Mouse (Mus musculus): ENCODE measurements at regions not wholly inside any gene's neighbourhood (a gene's known extent, or its start where the extent isn't known, plus 50 kb on each side); places are given as distances from the start of the nearest gene placed in this dataset.

DNA sequence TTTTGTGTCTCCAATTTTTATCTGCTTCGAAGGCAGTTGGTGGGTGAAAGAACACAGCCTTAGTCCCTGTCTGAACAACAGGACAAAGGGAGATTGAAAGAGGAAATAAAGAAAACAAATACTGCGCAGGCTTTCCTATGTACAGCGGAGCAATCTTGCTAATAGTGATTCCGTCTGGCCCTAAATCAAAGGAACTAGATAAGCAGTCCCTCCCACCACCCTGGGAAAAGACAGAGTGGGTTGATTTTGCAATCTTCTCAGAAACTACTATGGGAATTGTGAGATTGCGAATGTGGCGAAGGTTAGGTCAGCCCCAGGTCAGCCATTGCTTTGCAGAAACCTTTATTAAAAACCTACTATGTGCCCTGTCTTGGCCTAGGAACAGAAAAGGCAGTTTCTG lies 65.0 kb downstream of the AI429214 start:
- TF ChIP-seq EP300 (IDR thresholded peaks at IDR 0.05; ENCODE audit: low read depth) (no peak), CTCF (IDR thresholded peaks at IDR 0.05; ENCODE audit: low read depth) (no peak)
